Mouse (Mus musculus) cortical plate, adult 2 months (tissue): Measurements from ENCODE around the gene Thrap3. TPM values are rescaled to one million over a fixed set of nuclear protein-coding genes. Genes with fewer than 3 reads are reported as not detected.

Source experiments
- H3K27ac ChIP-seq: fragments of 200-500 bp; 2 replicates; pipeline ENCODE4 v1.5.1; 2012; ENCODE audit warnings: low read length, control low read depth, inconsistent platforms; ENCODE audit not compliant: insufficient read depth
- H3K4me1 ChIP-seq: fragments of 200-500 bp; 2 replicates; pipeline ENCODE4 v1.6.1; 2011; ENCODE audit warnings: low read length; ENCODE audit not compliant: control insufficient read depth, insufficient read depth
- H3K4me3 ChIP-seq: fragments of 200-500 bp; 2 replicates; pipeline ENCODE4 v1.5.1; 2011; ENCODE audit warnings: mild to moderate bottlenecking, low read length, control low read depth; ENCODE audit not compliant: insufficient read depth
- CTCF ChIP-seq: fragments of 200-500 bp; IDR thresholded peaks from 2 replicates; pipeline ENCODE4 v1.5.1; 2011; ENCODE audit warnings: mild to moderate bottlenecking, control low read depth, low read length; ENCODE audit not compliant: insufficient read depth; ENCODE audit errors: extremely low read depth
- POLR2A ChIP-seq: fragments of 200-500 bp; IDR thresholded peaks from 2 replicates; pipeline ENCODE4 v1.6.1; 2011; ENCODE audit warnings: mild to moderate bottlenecking, low read length, control low read depth; ENCODE audit not compliant: insufficient read depth; ENCODE audit errors: extremely low read depth
- polyA plus RNA-seq: library from polyadenylated mRNA; depleted of rRNA; stranded (reverse); fragments of >200 nt; gene quantifications from 2 replicates; pipeline ENCODE4 v1.2.3, GENCODE M21; 2012; rRNA removed

Thrap3 gene
- 86.1 and 98.1 TPM in 2 replicates for polyA plus RNA-seq

DNA sequence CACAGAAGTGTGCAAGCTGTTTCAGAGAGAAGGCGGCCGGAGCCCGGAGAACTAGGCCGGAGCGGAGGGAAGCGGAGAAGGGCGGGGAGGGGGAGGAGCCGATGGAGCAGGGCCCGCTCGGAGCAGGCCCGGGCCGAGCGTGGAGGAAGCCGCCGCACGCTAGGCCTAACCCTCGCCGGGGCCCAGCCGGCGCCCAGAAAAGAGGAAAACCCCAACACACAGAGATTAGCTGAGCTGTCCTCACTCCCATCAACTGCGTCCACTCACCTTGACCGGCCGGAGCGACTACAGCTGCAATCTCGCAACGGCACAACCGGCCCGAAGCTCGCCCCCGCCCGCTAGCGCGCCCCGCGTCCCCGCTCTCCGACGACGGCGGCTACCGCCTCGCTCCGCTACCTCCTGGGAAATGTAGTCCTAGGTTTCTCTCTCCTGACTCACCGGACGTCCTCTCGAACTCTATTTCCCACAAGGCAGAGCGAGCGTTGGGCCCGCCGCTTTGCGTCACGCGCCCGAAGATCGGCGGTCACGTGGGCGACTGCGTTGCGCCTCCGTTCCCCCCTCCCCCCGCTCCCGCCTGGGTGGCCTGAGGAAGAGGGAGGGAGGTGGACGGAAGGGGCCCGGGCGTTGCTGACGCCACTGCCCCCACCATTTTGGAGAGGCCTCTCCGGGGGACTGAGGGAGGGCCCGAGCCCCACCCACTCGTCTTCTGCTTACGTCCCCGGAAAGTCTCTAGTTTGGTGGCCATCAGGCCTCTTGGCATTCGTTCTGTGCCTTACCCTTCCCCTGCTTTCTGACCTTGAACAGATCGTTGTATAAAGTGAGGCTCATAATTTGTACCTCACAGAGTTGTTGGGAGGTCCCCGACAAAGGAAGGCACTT lies at the start of gene Thrap3:
Gene Thrap3, minus strand, starts transcription at position 458 of the 879 bp plus-strand sequence.
- H3K27ac ChIP-seq = peak within 1 kb of the TSS; percentile 99
- H3K4me1 ChIP-seq = peaks cover 7% of the 10 kb centered on the region
- H3K4me3 ChIP-seq = peak within 1 kb of the TSS; percentile 71
- TF ChIP-seq CTCF (no peak), POLR2A (peak; percentile 79)

DNA sequence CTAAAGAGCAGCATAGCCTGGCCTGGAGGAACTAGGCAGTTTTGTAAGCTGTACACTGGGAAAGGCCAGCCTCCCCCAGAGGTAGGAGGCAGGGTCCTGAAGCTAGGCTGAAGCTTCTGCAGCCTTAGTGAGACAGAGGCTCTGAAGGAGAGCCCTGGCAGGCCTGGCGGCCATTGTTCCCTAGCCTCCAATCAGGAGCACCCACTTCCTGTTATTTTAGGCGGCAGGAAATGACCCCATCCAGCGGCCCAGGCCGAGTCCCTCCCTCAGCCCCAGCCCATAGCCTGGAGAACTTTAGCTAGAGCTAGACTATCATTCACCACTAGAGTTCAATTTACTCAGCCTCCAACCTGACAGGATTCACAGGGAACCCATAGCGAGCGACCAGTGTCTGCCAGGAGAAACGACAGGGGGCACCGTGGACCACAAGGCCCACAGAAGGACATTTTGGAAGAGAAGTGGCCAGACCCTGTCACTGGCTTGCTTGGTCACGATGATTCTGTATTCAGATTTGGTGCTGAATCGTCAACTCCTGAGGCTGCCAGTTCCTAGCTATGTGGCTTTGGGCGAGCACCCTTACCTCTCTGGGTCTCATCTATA lies 49.2 kb upstream of the Thrap3 start:
- Histone ChIP-seq H3K27ac (peak overlapping the region; percentile 81), H3K4me3 (peak overlapping the region; percentile 7; the same call in 1 of the 2 replicates), H3K4me1 (peaks cover 28% of the 10 kb centered on the region)
- TF ChIP-seq POLR2A (no peak), CTCF (no peak)

DNA sequence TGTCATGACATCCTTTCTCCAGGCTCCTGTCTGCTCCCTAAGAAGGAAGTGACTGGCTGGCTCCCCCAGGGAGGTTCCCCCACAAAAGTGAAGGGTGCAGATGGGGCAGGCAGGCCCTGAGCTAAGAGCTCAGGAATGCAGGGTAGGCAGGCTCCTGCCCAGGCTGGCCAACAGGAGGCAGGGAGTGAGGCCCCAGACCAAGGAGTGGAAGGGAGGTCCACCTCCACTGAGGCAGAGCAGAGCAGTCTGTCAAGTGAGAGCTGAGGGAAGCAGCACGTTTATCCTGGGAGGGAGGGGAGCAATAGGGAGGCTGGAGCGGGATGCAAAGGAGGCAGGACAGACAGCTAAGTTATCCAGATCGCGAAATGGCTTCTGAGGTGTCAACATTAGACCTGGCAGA lies 48.1 kb upstream of the Thrap3 start:
- TF ChIP-seq POLR2A (no peak), CTCF (no peak)
- peak overlapping the region; percentile 81; the same call in 1 of the 2 replicates for H3K27ac ChIP-seq
- H3K4me1 ChIP-seq = peaks cover 29% of the 10 kb centered on the region
- no peak overlapping the region for H3K4me3 ChIP-seq

DNA sequence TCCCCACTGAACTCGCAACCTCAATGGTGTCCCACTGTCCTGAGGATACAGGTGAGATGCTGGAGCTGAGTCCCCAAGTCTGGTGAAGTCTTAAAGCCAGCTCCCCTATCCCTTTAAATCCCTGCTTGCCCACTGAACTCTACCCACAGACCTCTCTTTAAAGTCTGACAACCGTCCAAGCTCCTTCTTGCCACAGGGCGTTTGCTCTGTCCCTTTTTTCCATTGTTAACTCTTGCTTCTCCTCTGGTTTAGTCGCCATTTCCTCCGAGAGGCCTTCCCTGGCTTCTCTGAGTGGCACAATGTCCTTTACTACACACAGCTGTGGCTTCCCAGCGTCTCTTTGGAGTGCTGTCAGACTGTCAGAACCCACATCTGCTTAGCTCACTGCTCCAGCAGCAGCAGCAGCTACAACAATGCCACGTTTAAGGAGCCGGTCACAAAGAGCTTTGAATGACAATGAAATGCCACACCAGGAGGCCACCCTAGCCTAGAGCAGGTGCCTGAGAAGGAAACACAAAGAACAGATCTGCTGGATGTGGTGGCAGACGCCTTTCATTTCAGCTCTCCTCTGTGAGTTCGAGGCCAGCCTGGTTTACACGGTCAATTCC lies 45.8 kb upstream of the Thrap3 start:
- H3K4me1 ChIP-seq = peaks cover 30% of the 10 kb centered on the region
- H3K4me3 ChIP-seq = no peak overlapping the region
- H3K27ac ChIP-seq = peak overlapping the region; percentile 56
- TF ChIP-seq CTCF (no peak), POLR2A (no peak)

DNA sequence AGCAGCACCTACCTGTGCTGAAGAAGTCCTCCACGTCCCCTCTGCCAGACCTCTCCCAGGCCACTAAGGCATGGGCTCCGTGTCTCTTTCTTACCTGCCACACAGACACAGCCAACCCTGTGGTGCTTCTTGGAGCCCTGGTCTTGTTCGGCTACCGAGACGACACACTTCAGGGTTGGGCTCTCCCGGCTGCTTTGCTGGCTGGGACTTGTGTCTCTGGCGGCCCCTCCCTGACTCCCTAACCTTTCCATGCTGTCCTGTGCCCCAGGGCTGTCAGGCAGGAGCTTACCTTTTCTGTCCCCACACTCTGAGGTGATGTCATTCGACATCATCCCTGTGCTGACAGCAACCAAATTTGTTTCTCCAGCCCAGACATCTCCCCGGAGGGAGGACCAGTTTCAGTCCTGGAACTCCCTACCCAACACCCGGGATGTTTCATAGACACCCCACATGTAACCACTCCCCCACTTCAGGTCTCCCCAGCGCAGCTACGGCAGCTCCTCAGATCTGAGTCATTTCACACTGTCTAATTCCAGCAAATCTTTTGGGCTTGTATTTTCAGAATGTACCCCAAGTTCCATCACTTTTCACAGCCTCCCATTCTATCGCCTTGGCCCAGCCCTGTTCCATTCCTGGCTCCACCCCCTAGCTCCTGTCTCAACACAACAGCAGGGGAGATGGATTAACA lies 43.8 kb upstream of the Thrap3 start:
- H3K4me1 ChIP-seq = peaks cover 24% of the 10 kb centered on the region
- TF ChIP-seq POLR2A (no peak), CTCF (no peak)
- no peak overlapping the region for H3K4me3 ChIP-seq
- H3K27ac ChIP-seq = no peak overlapping the region

DNA sequence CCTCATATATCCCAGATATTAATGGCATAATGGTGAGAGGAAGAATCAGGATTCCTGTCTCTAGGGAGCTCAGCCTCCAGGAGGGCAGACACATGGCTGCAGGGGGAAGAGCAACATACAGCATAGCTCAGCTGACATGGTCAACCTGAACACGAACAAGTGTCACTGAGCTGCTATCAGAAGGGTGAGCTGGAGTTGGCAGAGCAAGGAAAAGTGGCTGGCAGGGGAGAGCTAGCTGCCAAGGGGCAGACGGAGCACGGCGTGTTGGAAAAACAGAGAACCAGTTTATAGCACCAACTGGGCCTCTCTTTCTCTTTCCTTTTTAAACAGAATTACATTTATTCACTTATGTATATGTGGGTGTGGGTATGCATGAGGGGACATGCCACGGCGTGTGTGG lies 40.0 kb upstream of the Thrap3 start:
- peaks cover 33% of the 10 kb centered on the region for H3K4me1 ChIP-seq
- no peak overlapping the region for H3K27ac ChIP-seq
- no peak overlapping the region for H3K4me3 ChIP-seq
- no peak for TF ChIP-seq CTCF
- TF ChIP-seq POLR2A = no peak

DNA sequence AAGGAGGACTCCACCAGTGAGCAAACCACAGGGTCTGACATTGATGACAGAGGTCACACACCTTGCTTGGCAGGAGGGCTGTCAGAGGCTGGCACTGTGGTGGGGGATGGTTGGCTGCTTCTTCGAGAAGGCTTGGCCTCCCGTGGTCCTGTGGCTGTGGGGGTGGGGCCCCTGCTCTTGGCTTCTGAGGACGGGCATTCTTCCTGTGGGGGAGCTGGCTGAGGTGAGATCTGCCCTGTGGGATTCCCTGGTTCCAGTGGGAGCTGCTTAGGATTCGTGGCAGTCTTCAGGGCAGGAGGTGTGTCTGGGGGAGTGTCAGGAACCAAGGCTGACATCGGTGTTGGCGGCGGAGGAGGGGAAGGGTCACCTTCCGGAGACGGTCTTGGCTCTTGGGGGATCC lies 39.4 kb upstream of the Thrap3 start:
- Histone ChIP-seq H3K4me1 (peaks cover 30% of the 10 kb centered on the region), H3K27ac (no peak overlapping the region), H3K4me3 (no peak overlapping the region)
- TF ChIP-seq CTCF (no peak), POLR2A (no peak)

DNA sequence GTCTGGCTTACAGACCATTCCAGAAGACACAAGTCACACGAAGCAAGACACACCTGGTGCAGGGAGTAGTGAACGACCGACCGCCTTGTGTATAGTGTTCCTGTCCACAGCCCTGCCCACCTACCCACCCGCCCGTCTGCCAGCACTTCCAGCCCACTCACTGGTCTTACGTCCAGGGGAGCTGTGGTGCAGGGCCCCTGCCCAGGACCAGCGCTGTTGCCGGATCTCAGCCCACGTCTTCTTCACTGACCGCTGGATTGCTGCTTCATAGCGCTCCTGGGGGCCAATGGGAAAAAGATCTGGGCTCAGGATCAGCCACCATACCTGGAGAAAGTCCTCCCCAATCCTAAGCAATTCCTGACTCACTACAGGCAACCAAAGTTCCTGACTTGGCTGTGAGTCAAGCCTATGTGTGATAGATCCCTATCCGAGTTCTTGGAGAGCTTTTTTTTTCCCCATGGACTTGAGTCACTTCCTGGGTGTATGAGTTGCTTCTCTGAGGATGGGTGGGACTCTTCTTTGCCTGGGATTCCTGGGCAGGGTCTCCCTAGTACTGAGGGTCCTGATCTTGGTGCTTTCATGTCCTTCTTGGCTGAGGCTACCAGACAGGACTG lies 37.4 kb upstream of the Thrap3 start:
- H3K27ac ChIP-seq = no peak overlapping the region
- TF ChIP-seq CTCF (no peak), POLR2A (no peak)
- H3K4me1 ChIP-seq = peaks cover 30% of the 10 kb centered on the region
- no peak overlapping the region for H3K4me3 ChIP-seq

DNA sequence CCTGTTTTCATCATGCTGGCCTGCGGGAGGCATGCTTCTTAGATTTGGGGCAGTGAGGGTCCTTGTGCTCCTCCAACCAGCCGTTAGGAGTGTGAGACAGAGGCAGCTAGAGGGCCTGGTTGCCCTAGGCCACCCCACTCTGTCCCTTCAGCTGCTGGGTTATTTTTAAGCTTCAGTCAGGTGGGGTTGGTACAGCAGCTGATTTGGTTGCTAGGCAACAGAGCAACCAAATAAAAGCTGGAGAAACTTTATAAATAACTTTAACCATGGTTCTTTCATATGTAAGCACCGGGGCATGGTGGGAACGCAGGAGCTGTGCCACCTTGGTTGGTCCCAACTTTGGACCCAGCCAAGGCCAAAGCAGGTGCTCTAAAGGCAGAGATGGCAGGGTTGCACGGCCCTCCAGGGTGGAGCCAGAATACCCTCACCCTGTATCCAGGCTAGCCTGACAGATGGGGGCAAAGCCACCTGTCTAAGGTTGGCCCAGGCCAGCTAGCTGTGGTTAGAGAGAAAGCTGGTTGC lies 35.2 kb upstream of the Thrap3 start:
- peak overlapping the region; percentile 69 for H3K27ac ChIP-seq
- peaks cover 28% of the 10 kb centered on the region for H3K4me1 ChIP-seq
- H3K4me3 ChIP-seq = no peak overlapping the region
- 0 out of 2 replicates have a peak, but pooled peaks have one; percentile 27 for TF ChIP-seq POLR2A
- no peak for TF ChIP-seq CTCF
